Comparison of ENCODE assay signal across 8 mouse cellular contexts in the genomic region with DNA sequence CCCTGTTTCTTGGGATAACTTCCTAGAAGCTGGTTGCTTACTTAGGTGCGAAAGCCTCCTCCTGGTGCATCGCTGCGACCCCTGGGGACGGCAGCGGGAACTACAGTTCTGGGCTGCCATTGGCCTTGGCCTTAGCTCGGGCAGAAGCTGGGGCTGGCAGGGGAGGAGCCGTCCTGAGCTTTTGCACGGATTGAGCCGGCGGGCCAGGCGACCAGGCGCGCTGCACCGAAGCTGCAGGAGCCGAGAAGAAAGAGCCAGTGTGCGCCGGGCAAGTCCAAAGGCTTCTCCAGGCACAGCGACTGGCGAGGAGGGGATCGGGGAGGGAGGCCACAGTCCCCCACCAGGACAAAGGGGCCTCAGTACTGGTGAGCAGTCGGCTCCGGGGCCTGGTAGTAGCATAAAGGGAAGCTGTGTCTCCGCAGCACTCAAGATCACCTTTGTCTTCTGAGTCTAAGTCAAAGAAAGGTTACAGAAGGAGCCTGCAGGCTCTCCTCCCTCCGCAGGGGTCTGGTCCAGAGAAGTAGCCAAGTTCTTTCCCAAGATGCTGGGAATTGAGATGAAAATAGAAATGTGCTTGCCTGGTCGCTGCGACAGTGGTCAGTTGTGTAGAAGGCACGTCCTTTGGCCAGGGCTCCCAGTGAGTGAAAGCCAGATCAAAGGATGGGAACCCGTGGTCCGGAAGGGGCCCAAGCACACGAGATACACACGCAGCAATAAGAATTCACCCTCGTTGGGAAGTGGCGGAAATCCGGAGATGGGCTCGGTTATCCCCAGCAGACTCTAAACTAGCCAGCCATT. TPM values are rescaled to one million over a fixed set of nuclear protein-coding genes. Genes with fewer than 3 reads are reported as not detected.
DNase-seq lines count a peak whose midpoint lies in the region; ATAC-seq lines count a peak whose summit lies in the region.

No protein-coding gene starts in this region.

- peak; percentile 91 for DNase-seq in CD4-positive, CD25-positive, alpha-beta regulatory T cell, adult 2 months (ENCODE audit: low read depth, low spot score)
- DNase-seq in brain, embryonic 18.5 days (ENCODE audit: low read depth, low spot score), result peak; percentile 79
- DNase-seq in liver, result peak; percentile 87
- DNase-seq in spleen, postnatal 36 days (ENCODE audit: low spot score in 2 of 2), result peak; percentile 75 to 78

- H3K9ac ChIP-seq in heart, embryonic 12.5 days, result peak overlapping the region; percentile 76
- peak overlapping the region; percentile 83 for H3K9ac ChIP-seq in kidney, embryonic 16.5 days (replicated peaks; ENCODE audit: low read length)

- ATAC-seq in heart, embryonic 12.5 days (ENCODE audit: insufficient number of reproducible peaks, low FRiP score), result peak; percentile 82
- peak; percentile 96 for ATAC-seq in kidney, embryonic 16.5 days (ENCODE audit: low FRiP score, low TSS enrichment)
- peak; percentile 71 for ATAC-seq in monocyte, adult 5-6 weeks (replicated peaks; ENCODE audit: insufficient number of reproducible peaks, low FRiP score, low TSS enrichment, poor library complexity, severe bottlenecking)

- WGBS in heart, embryonic 12.5 days, result 5% methylated on average over 35 of the region's 35 CpGs
- 5% methylated on average over 35 of the region's 35 CpGs for WGBS in kidney, embryonic 16.5 days

- peak overlapping the region; percentile 79 for H3K4me2 ChIP-seq in heart, embryonic 12.5 days
- H3K4me2 ChIP-seq in kidney, embryonic 16.5 days (replicated peaks; ENCODE audit: low read depth, low read length), result peak overlapping the region; percentile 79

- peaks cover 43% of the 10 kb centered on the region for H3K27me3 ChIP-seq in erythroblast, embryonic 14.5 days (ENCODE audit: control insufficient read depth)
- H3K27me3 ChIP-seq in heart, embryonic 12.5 days (replicated peaks), result no peaks in the 10 kb centered on the region
- H3K27me3 ChIP-seq in kidney, embryonic 16.5 days (ENCODE audit: insufficient read depth, low read length), result 0 out of 2 replicates have a peak, but pooled peaks cover 3% of the 10 kb centered on the region

- peak overlapping the region; percentile 25 for H3K4me3 ChIP-seq in erythroblast, embryonic 14.5 days (replicated peaks)
- H3K4me3 ChIP-seq in heart, embryonic 12.5 days, result peak overlapping the region; percentile 54
- H3K4me3 ChIP-seq in kidney, embryonic 16.5 days (ENCODE audit: low read length), result peak overlapping the region; percentile 56

- peaks cover 16% of the 10 kb centered on the region for H3K4me1 ChIP-seq in erythroblast, embryonic 14.5 days (ENCODE audit: control insufficient read depth)
- peaks cover 6% of the 10 kb centered on the region for H3K4me1 ChIP-seq in heart, embryonic 12.5 days (replicated peaks)
- peaks cover 5% of the 10 kb centered on the region; the same call in 1 of the 2 replicates for H3K4me1 ChIP-seq in kidney, embryonic 16.5 days (ENCODE audit: insufficient read depth, low read length)

- peak overlapping the region; percentile 65 for H3K27ac ChIP-seq in heart, embryonic 12.5 days (ENCODE audit: poor library complexity, severe bottlenecking)
- peak overlapping the region; percentile 68 for H3K27ac ChIP-seq in kidney, embryonic 16.5 days (ENCODE audit: low read length)

- H3K36me3 ChIP-seq in erythroblast, embryonic 14.5 days (ENCODE audit: control insufficient read depth), result no peaks in the 10 kb centered on the region
- no peaks in the 10 kb centered on the region for H3K36me3 ChIP-seq in heart, embryonic 12.5 days
- H3K36me3 ChIP-seq in kidney, embryonic 16.5 days (ENCODE audit: insufficient read depth, low read length), result no peaks in the 10 kb centered on the region

- H3K9me3 ChIP-seq in erythroblast, embryonic 14.5 days (ENCODE audit: control insufficient read depth, low read length), result no peaks in the 10 kb centered on the region
- no peaks in the 10 kb centered on the region for H3K9me3 ChIP-seq in heart, embryonic 12.5 days (replicated peaks)
- H3K9me3 ChIP-seq in kidney, embryonic 16.5 days (ENCODE audit: low read length), result no peaks in the 10 kb centered on the region

RNA-seq across cellular contexts. Expression of a gene that starts 8.0 kb away (rescaled TPM):
- 0.02 and 0.03 TPM in 2 replicates for polyA plus RNA-seq in erythroblast, embryonic 14.5 days (2012)
- 1.2 and 1.6 TPM in 2 replicates for polyA plus RNA-seq in heart, embryonic 12.5 days (2016; fragmentation: Nextera tagmentation; extraction: Ambion mirVana)
- 1.1 and 1.6 TPM in 2 replicates for polyA plus RNA-seq in kidney, embryonic 16.5 days (2015; fragmentation: Nextera tagmentation; extraction: Ambion mirVana)
- 0.58 TPM in 1 of 3 replicates, not detected in the others for total RNA-seq in monocyte, adult 5-6 weeks (2017)

RNA-seq across cellular contexts. Expression of a gene that starts 50.7 kb away (rescaled TPM):
- 0.12 and 0.26 TPM in 2 replicates for polyA plus RNA-seq in erythroblast, embryonic 14.5 days (2012)
- 16.7 and 16.8 TPM in 2 replicates for polyA plus RNA-seq in heart, embryonic 12.5 days (2016; fragmentation: Nextera tagmentation; extraction: Ambion mirVana)
- 18.5 and 19.7 TPM in 2 replicates for polyA plus RNA-seq in kidney, embryonic 16.5 days (2015; fragmentation: Nextera tagmentation; extraction: Ambion mirVana)
- 52.9 to 72.2 TPM (median 55.9 TPM) in 3 replicates for total RNA-seq in monocyte, adult 5-6 weeks (2017)

RNA-seq across cellular contexts. Expression of a gene that starts 59.1 kb away (rescaled TPM):
- 4.5 TPM in 2 replicates for polyA plus RNA-seq in erythroblast, embryonic 14.5 days (2012)
- polyA plus RNA-seq in heart, embryonic 12.5 days (2016; fragmentation: Nextera tagmentation; extraction: Ambion mirVana), result 216 and 224 TPM in 2 replicates
- polyA plus RNA-seq in kidney, embryonic 16.5 days (2015; fragmentation: Nextera tagmentation; extraction: Ambion mirVana), result 91.8 and 99.5 TPM in 2 replicates
- 73.2 to 86.9 TPM (median 83.8 TPM) in 3 replicates for total RNA-seq in monocyte, adult 5-6 weeks (2017)

Comparison
In these comparisons a context has a peak if more than half of its experiments do, and no peak if none do; other contexts are left out.
1. Peak in every context shown above with its lines: DNase-seq, ATAC-seq, H3K4me3 ChIP-seq and H3K27ac ChIP-seq.
2. RNA of a gene that starts 50.7 kb away (polyA plus RNA-seq): 18.5 to 19.7 TPM in kidney, embryonic 16.5 days and 16.7 to 16.8 TPM in heart, embryonic 12.5 days; 0.12 to 0.26 TPM in erythroblast, embryonic 14.5 days; every median in the first group is over 10 times any median in the second.
3. RNA of a gene that starts 59.1 kb away (polyA plus RNA-seq): 216 to 224 TPM in heart, embryonic 12.5 days and 91.8 to 99.5 TPM in kidney, embryonic 16.5 days; 4.5 TPM in erythroblast, embryonic 14.5 days; every median in the first group is over 10 times any median in the second.